Mouse (Mus musculus) CH12.LX (cell line): ENCODE measurements around the gene Snx21. TPM values are rescaled to one million over a fixed set of nuclear protein-coding genes. Genes with fewer than 3 reads are reported as not detected.

Source experiments
- DNase-seq: peaks from one replicate; pipeline ENCODE4 v3.0.0-alpha.2; 2013; ENCODE audit errors: extremely low read depth
- H3K27ac ChIP-seq: 2 replicates; pipeline ENCODE4 v1.5.1; 2012; ENCODE audit warnings: low read depth, mild to moderate bottlenecking, control low read depth, moderate library complexity; ENCODE audit not compliant: insufficient read depth
- H3K27me3 ChIP-seq: replicated peaks from 2 replicates; pipeline ENCODE3; 2012; ENCODE audit warnings: inconsistent platforms
- H3K36me3 ChIP-seq, 2 experiments: replicated peaks in 1 of 2; 2 replicates each; pipeline versions ENCODE3 to v1.6.1; 2012; ENCODE audit warnings: inconsistent platforms in 1 of 2, low read length in 1 of 2, mild to moderate bottlenecking in 1 of 2, mixed read lengths in 1 of 2, moderate library complexity in 1 of 2; ENCODE audit not compliant: control insufficient read depth in 1 of 2, insufficient read depth in 1 of 2
- H3K4me1 ChIP-seq, 2 experiments: 2 replicates each; pipeline ENCODE4 v1.6.1; 2012; ENCODE audit warnings: inconsistent platforms in 1 of 2, moderate library complexity in 1 of 2; ENCODE audit not compliant: insufficient read depth in 2 of 2, control insufficient read depth in 1 of 2
- H3K4me2 ChIP-seq: 2 replicates; pipeline ENCODE4 v1.6.1; 2012; ENCODE audit warnings: low read depth, mild to moderate bottlenecking, control low read depth; ENCODE audit not compliant: poor library complexity, insufficient read depth, severe bottlenecking
- H3K4me3 ChIP-seq, 3 experiments: fragments of 150-350 bp in 1 of 3; sonication (generic) in 1 of 3; replicated peaks in 1 of 3; 2 replicates each; pipeline versions ENCODE3 to v1.5.1; 2011 to 2012; ENCODE audit warnings: low read depth in 2 of 3, low read length in 2 of 3, mild to moderate bottlenecking in 2 of 3, moderate library complexity in 2 of 3, control low read depth in 1 of 3, improper control_type of control experiment in 1 of 3, inconsistent platforms in 1 of 3, mixed read lengths in 1 of 3; ENCODE audit not compliant: poor library complexity in 1 of 3
- H3K79me2 ChIP-seq: replicated peaks from 2 replicates; pipeline ENCODE4 v1.6.1; 2012; ENCODE audit warnings: mild to moderate bottlenecking, moderate library complexity; ENCODE audit not compliant: control insufficient read depth, poor library complexity, insufficient read depth, severe bottlenecking; ENCODE audit errors: extremely low read depth
- H3K9ac ChIP-seq: 2 replicates; pipeline ENCODE4 v1.6.1; 2012; ENCODE audit warnings: low read depth, mild to moderate bottlenecking, control low read depth, moderate library complexity; ENCODE audit not compliant: insufficient read depth
- H3K9me3 ChIP-seq: replicated peaks from 2 replicates; pipeline ENCODE3; 2012; ENCODE audit warnings: low read length, inconsistent platforms, mixed read lengths
- CHD2 ChIP-seq: IDR thresholded peaks from 2 replicates; pipeline ENCODE4 v1.6.1; 2011; ENCODE audit warnings: low read length, improper control_type of control experiment
- ELF1 ChIP-seq: IDR thresholded peaks from 2 replicates; pipeline ENCODE4 v1.6.1; 2014; ENCODE audit warnings: low read depth, mild to moderate bottlenecking, inconsistent platforms, low read length, improper control_type of control experiment
- GABPA ChIP-seq: IDR thresholded peaks from 2 replicates; pipeline ENCODE4 v1.6.1; 2012; ENCODE audit warnings: low read depth, low read length, improper control_type of control experiment, inconsistent platforms; ENCODE audit not compliant: insufficient replicate concordance
- HCFC1 ChIP-seq: IDR thresholded peaks from 2 replicates; pipeline ENCODE4 v1.6.1; 2012; ENCODE audit warnings: low read depth, mild to moderate bottlenecking, inconsistent platforms, low read length, improper control_type of control experiment
- KAT2A ChIP-seq: IDR thresholded peaks from 2 replicates; pipeline ENCODE4 v1.6.1; 2012; ENCODE audit warnings: low read length, improper control_type of control experiment, inconsistent platforms; ENCODE audit not compliant: insufficient replicate concordance
- MAZ ChIP-seq: IDR thresholded peaks from 2 replicates; pipeline ENCODE4 v1.6.1; 2012; ENCODE audit warnings: low read depth, mild to moderate bottlenecking, inconsistent platforms, low read length, improper control_type of control experiment, moderate library complexity
- NRF1 ChIP-seq: IDR thresholded peaks from 2 replicates; pipeline ENCODE4 v1.6.1; 2014; ENCODE audit warnings: low read depth, mild to moderate bottlenecking, inconsistent platforms, low read length, improper control_type of control experiment, moderate library complexity
- PAX5 ChIP-seq: IDR thresholded peaks from 2 replicates; pipeline ENCODE4 v1.6.1; 2012; ENCODE audit warnings: low read length, inconsistent platforms, mixed read lengths
- POLR2A ChIP-seq: IDR thresholded peaks from 2 replicates; pipeline ENCODE4 v1.6.1; 2011; ENCODE audit warnings: low read depth, mild to moderate bottlenecking, improper control_type of control experiment, low read length
- POLR2AphosphoS2 ChIP-seq: IDR thresholded peaks from 2 replicates; pipeline ENCODE4 v1.6.1; 2011; ENCODE audit warnings: low read depth, low read length, improper control_type of control experiment
- RAD21 ChIP-seq: IDR thresholded peaks from 2 replicates; pipeline ENCODE4 v1.6.1; 2011; ENCODE audit warnings: low read depth, mild to moderate bottlenecking, low read length, improper control_type of control experiment, moderate library complexity
- SIN3A ChIP-seq: IDR thresholded peaks from 2 replicates; pipeline ENCODE4 v1.6.1; 2012; ENCODE audit warnings: low read length, improper control_type of control experiment, inconsistent platforms
- TBP ChIP-seq: conservative IDR thresholded peaks from 2 replicates; pipeline ENCODE4 v1.6.1; 2011; ENCODE audit warnings: low read depth, low read length, improper control_type of control experiment
- UBTF ChIP-seq: IDR thresholded peaks from 2 replicates; pipeline ENCODE4 v1.6.1; 2012; ENCODE audit warnings: low read depth, mild to moderate bottlenecking, inconsistent platforms, low read length, improper control_type of control experiment, moderate library complexity
- USF1 ChIP-seq: IDR thresholded peaks from 2 replicates; pipeline ENCODE4 v1.6.1; 2014; ENCODE audit warnings: low read depth, mild to moderate bottlenecking, inconsistent platforms, low read length, improper control_type of control experiment
- USF2 ChIP-seq: conservative IDR thresholded peaks from 2 replicates; pipeline ENCODE4 v1.6.1; 2011; ENCODE audit warnings: low read depth, low read length, improper control_type of control experiment
- ZC3H11A ChIP-seq: IDR thresholded peaks from 2 replicates; pipeline ENCODE4 v1.6.1; 2012; ENCODE audit warnings: low read depth, mild to moderate bottlenecking, inconsistent platforms, low read length, improper control_type of control experiment
- ZKSCAN1 ChIP-seq: IDR thresholded peaks from 2 replicates; pipeline ENCODE4 v1.6.1; 2012; ENCODE audit warnings: low read depth, inconsistent platforms, low read length, improper control_type of control experiment, borderline replicate concordance
- ZMIZ1 ChIP-seq: IDR thresholded peaks from 2 replicates; pipeline ENCODE4 v1.6.1; 2012; ENCODE audit warnings: low read depth, mild to moderate bottlenecking, inconsistent platforms, low read length, improper control_type of control experiment
- ZNF384 ChIP-seq: IDR thresholded peaks from 2 replicates; pipeline ENCODE4 v1.6.1; 2012; ENCODE audit warnings: low read depth, low read length, improper control_type of control experiment, inconsistent platforms
- dilution Hi-C: fragments of 300-500 bp; cut with MboI; formaldehyde crosslinking; loops from 2 replicates; pipeline ENCODE4 v1.14.3; 2020; ENCODE audit warnings: low sequenced_read_pairs; ENCODE audit not compliant: extremely low pct_unique_long_range_greater_than_20kb, extremely low pct_ligation_motif_present
- in situ Hi-C: fragments of 300-500 bp; cut with MboI; formaldehyde crosslinking; loops from 3 replicates; pipeline ENCODE4 v1.14.3; 2019; ENCODE audit warnings: low sequenced_read_pairs, low pct_ligation_motif_present, low pct_unique_long_range_greater_than_20kb, mixed read lengths
- polyA plus RNA-seq: library from polyadenylated mRNA; unstranded; fragments of >175 nt; gene quantifications from 2 replicates; pipeline ENCODE4 v1.2.1, GENCODE M21; 2012; ENCODE audit warnings: low read depth; ENCODE audit not compliant: insufficient read length
- total RNA-seq, 2 experiments: library from RNA; depleted of rRNA; stranded (reverse); fragments of 300-350 nt in 1 of 2; fragments of >200 nt in 1 of 2; gene quantifications; 2 replicates each; pipeline ENCODE4 v1.2.3; 2012 to 2014

The Snx21 gene
- total and polyA plus RNA-seq, 3 experiments: 0.71 to 3.3 (median 1.5) TPM

GRCm38 (mm10) chr2:164784869-164785420, 678 bp upstream of the Snx21 start:
- in situ Hi-C loops (no loop called here), dilution Hi-C loops (no loop called here)
- peaks cover 7 to 17% of the 10 kb centered on the region in 2 experiments for H3K4me1 ChIP-seq
- no peak for TF ChIP-seq KAT2A
- TF ChIP-seq TBP: 0 out of 2 replicates have a peak, but pooled peaks have one; percentile 15
- DNase-seq: no peak
- no peak overlapping the region for H3K27ac ChIP-seq
- peak overlapping the region; percentile 63 for H3K9ac ChIP-seq
- peak overlapping the region; percentile 53 to 82 (median 64) for H3K4me3 ChIP-seq
- peaks cover 34% of the 10 kb centered on the region for H3K27me3 ChIP-seq
- no peaks in the 10 kb centered on the region for H3K9me3 ChIP-seq
- H3K4me2 ChIP-seq: peak overlapping the region; percentile 90
- no peaks in the 10 kb centered on the region for H3K79me2 ChIP-seq
- peaks cover 0 to 14% of the 10 kb centered on the region in 2 experiments for H3K36me3 ChIP-seq

- dilution Hi-C loops: no loop called here
- peaks cover 25% of the 10 kb centered on the region for H3K27me3 ChIP-seq
- H3K27ac ChIP-seq: no peak overlapping the region
Observed at GRCm38 (mm10) chr2:164786388-164786885, 814 bp downstream of the Snx21 start.

GRCm38 (mm10) chr2:164787032-164787431, 1.4 kb downstream of the Snx21 start:
- no peaks in the 10 kb centered on the region for H3K9me3 ChIP-seq
- TF ChIP-seq ZC3H11A (no peak), UBTF (no peak), HCFC1 (no peak), ELF1 (no peak), CHD2 (no peak), ZMIZ1 (no peak), ZKSCAN1 (no peak), USF2 (no peak), PAX5 (no peak), RAD21 (no peak), SIN3A (no peak), POLR2A (no peak), MAZ (no peak), TBP (no peak), ZNF384 (no peak)
- peaks cover 19% of the 10 kb centered on the region for H3K27me3 ChIP-seq
- DNase-seq: no peak
- peaks cover 10 to 35% of the 10 kb centered on the region in 2 experiments for H3K36me3 ChIP-seq
- H3K4me1 ChIP-seq: peaks cover 7 to 17% of the 10 kb centered on the region in 2 experiments
- H3K79me2 ChIP-seq: no peaks in the 10 kb centered on the region
- dilution Hi-C loops: no loop called here
- H3K4me3 ChIP-seq: no peak overlapping the region
- no peak overlapping the region for H3K27ac ChIP-seq
- in situ Hi-C loops: no loop called here
- H3K9ac ChIP-seq: no peak overlapping the region
- H3K4me2 ChIP-seq: no peak overlapping the region

More at GRCm38 (mm10) chr2:164786388-164786885, 814 bp downstream of the Snx21 start:
- Histone ChIP-seq H3K9me3 (no peaks in the 10 kb centered on the region), H3K79me2 (no peaks in the 10 kb centered on the region), H3K4me1 (peaks cover 7 to 17% of the 10 kb centered on the region in 2 experiments), H3K4me3 (no peak overlapping the region), H3K4me2 (peak overlapping the region; percentile 90), H3K9ac (peak overlapping the region; percentile 45; the same call in 1 of the 2 replicates), H3K36me3 (peaks cover 4 to 29% of the 10 kb centered on the region in 2 experiments)
- in situ Hi-C loops: no loop called here
- no peak for TF ChIP-seq POLR2AphosphoS2
- no peak for TF ChIP-seq GABPA
- no peak for TF ChIP-seq USF1
- TF ChIP-seq SIN3A: no peak
- no peak for TF ChIP-seq NRF1
- TF ChIP-seq POLR2A: no peak
- DNase-seq: no peak
